Mouse (Mus musculus) cerebellum, adult 9-10 months (tissue): ENCODE data around the gene Lrrc75a.

Source experiments
- DNase-seq: peaks from one replicate; pipeline ENCODE4 v3.0.0; 2022

Gene Lrrc75a

GRCm38 (mm10) chr11:62614876-62615410, 33.4 kb downstream of the Lrrc75a start:
- DNase-seq = no peak

DNA sequence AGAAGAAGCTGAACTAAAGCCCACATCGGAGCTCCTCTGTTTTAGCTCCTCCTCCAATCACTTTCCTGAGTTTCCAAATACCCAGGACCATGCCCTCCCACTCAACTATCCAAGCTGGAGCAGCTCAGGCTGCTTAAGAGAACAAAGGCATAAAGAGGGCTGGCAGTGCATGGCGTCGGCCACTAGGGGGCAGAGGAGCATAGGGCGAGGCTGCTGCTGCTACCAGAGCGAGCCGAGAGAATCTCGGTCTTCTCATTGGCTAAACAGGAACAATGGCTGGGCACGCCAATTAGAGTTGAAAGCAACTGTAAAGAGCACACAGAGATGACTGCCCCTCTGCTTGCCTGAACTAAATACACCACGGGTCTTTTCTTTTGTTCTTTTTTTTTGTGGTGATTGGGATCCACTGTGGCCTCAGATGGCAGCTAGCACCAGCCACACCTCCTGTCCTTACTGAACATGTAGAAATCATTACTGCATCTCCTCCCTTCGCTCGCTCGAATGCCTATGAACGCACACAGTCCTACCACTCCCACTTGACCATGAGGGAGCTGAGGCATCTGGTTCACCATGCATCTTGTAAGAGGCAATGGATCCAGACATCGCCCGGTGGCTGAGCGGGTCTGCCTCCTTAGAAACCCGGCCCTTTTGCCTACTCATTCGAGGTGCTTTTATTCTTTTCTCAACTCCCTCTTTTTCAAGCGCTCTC, 34.5 kb downstream of the Lrrc75a start:
- DNase-seq = peak; percentile 94

GRCm38 (mm10) chr11:62612604-62613003, 35.7 kb downstream of the Lrrc75a start:
- DNase-seq = no peak

DNA sequence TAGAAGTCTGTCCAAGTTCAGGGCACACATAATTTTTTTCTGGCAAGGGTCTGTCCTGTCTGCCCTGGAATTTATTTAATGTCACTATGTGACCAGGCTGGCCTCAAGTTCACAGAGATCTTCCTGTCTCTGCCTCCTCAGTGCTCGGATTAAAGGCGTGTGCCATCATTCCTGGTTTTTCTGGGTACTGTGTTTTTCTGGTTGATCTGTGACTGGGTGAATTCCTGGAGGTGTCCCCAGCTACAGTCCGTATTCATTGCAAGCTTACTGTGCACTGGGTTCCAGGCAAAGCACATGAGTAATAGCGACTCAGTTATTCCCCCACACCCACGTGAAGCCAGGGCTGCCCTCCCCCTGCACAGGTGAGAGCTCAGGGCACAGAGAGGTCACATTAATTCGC, 38.0 kb downstream of the Lrrc75a start:
- DNase-seq = no peak

- no peak for DNase-seq
Measured at GRCm38 (mm10) chr11:62608826-62609675, 39.3 kb downstream of the Lrrc75a start.

- DNase-seq = no peak
Measured at GRCm38 (mm10) chr11:62607952-62608201, 40.4 kb downstream of the Lrrc75a start.

- DNase-seq = no peak
Measured at GRCm38 (mm10) chr11:62607170-62607951, 41.0 kb downstream of the Lrrc75a start.

DNA sequence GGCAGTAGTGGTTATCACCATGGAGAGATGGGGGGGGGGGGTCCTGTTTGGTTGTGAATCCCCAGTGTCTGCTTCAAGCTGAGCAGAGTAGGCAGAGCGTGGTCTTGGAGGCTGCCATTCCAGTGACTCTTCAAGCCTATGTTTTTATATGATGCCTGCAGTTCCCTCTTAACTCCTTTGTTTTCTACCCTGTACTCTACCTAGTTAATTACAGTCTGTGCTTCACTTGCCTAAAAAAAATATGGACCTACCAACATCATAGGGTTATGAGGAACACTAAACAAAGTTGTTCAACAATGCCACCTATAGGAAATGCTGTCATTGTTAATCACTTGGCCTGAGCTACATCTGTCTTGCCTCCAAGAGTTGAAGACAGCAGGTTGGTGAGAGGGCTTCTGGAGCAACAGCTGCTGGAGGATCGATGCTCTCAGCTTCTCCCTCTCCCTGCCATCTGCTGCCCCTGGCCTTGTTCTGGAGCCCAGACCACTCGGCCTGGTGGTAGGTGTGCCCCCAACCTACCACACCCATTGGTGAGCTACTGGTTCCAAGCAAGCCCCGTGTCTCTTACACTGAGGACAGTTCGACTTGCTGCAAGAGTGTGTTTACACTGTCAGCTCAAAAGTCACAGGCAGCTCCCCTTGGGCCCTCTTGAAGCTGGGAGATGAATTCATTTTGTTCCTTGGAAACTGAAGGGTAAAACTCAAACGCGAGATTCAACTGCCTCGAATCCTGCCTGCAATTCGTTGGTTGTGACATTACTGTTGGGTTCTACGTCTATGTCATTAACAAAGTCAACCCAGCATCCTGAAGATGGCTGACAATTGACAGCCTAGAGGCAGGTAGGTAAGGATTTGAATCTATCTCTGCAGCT, 41.8 kb downstream of the Lrrc75a start:
- DNase-seq = no peak

DNA sequence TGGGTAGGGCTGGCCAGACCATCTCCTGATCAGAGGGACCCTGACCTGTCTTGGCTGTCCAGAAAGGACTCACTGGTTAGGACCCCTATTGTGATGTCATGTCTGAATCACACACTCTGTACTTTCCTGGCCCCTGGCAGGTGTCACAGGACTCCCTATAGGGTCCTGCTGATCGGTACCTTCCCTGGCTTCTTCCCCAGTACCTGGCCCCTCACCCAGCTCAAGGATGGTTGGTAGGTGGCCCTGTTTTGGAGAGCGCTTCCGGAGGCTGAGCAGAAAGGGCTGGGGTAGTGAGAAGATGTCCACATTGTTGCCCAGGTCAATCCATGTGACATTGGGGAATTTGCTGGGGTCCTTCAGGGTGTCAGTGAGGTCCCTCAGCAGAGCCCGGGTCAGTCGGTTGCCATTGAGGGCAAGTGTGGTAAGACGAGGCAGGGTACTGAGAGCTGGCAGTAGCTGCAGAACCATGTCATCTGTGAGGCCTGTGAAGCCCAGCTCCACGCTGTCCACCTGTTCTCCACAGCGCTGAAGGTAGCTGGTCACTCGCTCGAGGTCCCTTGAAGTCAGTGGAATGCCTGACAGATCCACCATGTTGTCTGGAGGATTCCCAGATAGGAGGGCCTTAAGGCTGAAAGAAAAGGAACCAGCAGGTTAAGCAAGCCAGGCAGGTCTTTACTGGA, 42.6 kb downstream of the Lrrc75a start:
- DNase-seq = no peak

DNA sequence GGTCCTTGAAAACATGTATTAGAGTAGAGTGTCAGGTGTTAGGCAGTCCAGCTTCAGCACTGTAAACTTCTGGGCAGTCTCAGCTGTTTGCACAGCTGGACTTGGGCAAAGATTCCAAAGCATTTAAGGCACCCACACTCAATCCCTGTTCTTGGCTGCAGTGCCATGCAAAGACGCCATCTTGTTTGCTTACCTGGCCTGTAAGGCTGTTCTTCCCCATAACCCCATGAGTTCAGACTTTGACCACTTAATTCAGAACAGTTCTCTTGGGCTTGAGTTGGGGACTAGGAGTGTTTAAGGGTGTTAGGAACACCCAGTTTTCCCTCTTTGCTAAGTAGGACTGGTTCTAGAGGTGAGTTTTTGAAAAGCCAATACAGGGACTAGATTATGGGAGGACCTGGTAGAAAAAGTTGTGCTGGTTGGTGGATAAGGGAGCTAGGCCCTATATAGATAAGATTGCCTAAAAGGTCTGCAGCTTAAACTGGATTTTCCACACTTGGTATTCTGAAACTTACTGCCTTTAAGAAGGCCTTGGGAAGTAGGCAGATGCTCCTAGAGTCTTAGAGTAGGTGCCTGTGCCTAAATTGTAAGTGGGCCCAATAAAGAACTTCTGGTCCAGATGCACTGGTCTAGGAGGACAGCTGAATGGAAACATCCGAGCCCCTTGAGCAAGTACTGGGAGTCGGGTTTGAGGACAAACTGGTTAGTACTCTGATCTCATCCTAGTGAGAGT, 43.3 kb downstream of the Lrrc75a start:
- no peak for DNase-seq

DNA sequence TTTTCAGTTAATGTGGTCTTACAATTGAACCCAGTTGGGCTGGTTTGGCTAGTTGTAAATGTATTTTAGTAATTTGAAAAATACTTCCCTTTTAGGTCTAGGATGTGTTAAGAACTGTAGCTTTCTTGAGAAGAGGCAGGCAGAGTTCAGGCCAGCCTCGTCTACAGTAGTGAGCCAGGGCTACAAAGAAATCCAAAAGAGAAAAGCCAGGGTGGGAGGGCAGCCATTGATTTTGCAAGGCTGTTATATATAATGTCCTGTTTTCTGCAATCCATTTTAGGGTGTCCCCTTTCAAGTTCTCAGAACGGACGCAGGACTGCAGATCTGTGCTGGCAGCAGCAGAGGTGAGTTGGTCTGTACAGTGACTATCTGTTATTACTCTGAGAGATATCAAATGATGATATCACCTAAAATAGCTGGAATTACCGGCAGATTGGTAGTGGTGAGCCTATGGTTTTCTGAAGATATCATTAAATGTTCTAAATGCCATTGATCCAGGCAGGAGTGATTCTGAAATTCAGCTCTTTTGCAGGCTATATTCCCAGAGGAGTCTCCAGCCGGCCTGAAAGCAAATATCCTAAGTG, 44.1 kb downstream of the Lrrc75a start:
- DNase-seq = no peak

DNA sequence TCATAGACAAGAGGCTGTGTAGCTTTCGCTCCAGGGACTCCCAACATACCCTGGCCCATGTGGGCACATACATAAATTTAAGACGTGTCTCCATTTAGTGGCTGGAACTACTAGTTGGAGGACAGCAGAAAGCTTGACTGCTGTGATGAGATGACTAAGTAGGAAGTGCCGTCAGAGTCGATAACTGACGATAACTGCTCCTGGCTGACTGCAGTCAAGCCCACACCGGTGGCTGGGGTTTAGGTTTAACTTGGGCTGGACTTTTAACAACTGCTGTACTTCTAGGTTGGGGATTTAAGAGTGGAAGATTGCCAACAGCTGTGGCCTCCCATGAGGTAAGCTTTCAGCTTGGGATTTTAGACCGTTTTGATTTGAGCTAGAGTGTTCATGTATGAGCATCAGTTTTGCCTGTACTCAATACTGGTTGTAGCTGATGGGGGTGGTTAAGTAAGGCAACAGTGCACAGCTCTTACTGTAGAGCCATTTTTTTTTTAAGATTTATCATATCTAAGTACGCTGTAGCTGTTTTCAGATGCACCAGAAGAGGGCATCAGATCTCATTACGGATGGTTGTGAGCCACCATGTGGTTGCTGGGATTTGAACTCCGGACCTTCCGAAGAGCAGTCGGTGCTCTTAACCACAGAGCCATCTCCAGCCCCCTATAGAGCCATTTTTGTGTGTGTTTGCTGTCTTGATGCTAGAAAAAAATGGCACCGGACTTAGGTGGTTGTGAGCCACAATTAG, 44.8 kb downstream of the Lrrc75a start:
- DNase-seq = peak; percentile 65

DNA sequence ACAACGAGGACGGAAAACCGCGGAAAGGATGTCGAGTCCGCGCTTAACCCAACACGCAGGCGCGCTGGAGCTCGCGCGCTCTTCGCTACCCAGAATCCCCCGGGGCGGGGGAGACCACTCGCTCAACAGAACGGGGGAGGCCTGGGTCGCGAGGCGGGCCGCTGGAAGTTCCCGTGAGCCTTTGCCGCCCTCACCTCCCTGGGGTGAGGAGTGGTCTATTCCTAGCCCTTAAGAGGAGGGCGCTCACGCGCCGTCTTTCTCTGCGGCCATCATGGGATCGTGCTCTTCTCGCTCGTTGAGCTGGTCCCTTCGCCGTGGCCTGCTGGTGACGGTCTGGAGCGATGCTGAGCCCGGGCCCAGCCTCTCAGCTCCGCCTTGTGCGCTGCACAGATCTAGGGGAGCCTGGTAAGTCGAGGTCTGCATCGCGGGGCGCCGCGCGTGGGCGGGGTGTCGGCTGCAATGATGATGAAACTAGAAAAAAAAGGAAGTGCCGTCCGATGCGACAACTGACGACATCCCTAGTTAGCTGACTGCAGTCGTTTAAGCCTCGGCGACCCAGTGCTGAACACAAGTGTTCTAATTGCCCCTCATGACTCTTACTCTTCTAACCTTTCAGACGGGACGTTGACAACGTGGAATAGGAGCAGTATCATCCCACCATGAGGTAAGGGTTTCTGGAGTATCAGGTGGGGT, 45.6 kb downstream of the Lrrc75a start:
- DNase-seq = peak; percentile 97

GRCm38 (mm10) chr11:62601732-62602618, 46.3 kb downstream of the Lrrc75a start:
- DNase-seq = no peak

DNA sequence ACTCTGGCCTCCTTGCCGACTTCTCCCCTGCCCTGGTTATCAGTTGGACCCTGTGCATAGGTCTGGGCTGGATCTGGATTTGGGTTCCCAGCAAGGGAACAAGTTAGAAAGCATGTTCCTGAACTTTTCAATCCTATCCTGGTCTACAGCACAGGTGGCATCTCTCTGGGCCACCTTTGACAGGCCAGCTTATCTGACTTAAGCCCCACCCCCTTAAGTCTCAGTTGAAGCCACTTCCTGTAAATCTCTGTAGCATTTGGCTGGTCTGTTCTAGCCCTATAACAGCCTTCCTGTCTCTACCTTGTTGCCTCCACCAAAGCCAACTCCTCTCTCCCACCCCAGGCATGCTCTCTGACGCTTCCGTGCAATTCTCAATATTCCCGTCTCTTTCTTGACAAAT, 49.8 kb downstream of the Lrrc75a start:
- DNase-seq = no peak

DNA sequence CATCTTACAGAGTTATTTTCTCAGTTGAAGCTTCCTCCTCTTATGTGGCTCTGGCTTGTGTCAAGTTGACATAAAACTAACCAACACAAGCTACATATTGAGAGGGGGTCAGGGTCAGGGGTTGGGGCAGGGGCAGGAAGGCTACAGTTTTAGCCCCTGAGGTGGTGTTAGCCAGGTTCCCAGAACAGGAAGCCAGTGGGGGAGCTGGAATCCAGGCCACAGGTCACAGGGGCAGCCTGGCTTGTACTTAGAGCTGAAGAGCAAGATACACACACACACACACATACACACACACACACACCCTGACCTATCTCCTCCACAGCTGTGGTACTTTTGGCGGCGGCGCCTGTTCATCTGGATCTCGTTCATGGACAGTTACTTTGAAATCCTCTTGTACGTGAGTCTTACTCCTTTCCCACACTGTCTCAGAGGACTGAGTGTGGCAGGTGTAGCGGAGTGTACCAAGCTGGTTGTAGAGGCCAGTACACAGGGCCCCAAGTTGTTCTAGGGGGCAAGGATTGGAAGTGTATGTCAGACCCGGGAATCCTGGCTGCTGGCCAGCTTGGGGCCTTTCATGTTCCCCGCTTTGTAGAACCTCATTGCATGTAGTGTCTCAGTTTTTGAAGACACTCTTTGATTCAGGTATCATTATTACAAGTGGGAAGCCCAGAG, 56.3 kb downstream of the Lrrc75a start:
- no peak for DNase-seq

- peak; percentile 79 for DNase-seq
Measured at GRCm38 (mm10) chr11:62591026-62591425, 57.3 kb downstream of the Lrrc75a start.

DNA sequence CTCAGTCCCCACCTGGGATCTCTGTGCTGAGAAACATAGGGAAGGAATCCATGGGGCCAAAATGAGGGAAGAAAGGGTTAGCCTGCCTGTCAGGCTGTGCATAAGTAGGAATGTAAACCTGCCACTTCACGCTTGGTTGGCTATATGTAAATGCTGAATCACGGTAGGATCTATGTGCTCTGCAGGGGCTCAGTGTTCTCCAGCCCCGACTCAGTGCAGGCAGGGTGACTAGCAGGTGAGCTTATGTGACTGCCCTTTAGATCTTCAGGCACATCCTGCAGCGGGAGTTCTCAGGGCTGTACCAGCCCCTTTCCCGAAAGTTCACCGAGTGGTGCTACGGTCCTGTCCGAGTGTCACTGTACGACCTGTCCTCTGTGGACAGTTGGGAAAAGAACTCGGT, 58.9 kb downstream of the Lrrc75a start:
- no peak for DNase-seq
